Mouse (Mus musculus) cerebellum, postnatal 25 days (tissue): ENCODE measurements at regions not wholly inside any gene's neighbourhood (a gene's known extent, or its start where the extent isn't known, plus 50 kb on each side); places are given as distances from the start of the nearest gene placed in this dataset.

ENCODE experiments used
- DNase-seq, 2 experiments: peaks; one replicate each; pipeline ENCODE4 v3.0.0; 2021; ENCODE audit warnings: mixed read lengths in 2 of 2

GRCm38 (mm10) chr12:99097618-99098066 lies 177.3 kb downstream of the Ttc8 start:
- DNase-seq: no peak

DNA sequence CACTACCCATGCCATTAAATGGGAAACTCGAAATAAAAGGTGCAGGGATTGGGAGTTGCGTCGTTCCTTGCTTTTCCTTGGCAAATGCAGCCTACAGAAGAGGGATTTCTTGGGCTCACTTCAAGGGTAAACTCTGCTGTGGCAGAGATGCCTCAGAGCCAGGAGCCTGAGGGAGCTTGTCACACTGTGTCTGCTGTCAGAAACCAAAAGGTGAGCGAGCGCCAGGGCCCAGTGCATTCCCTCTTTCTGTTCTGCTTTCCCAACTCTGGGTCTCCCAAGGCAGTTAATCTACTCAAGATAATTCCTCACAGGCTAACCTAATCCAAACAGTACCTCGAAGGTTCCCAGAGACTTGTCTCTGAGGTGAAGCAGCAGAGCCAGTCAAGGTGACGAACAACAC lies 179.5 kb downstream of the Ttc8 start:
- DNase-seq: peak in 1 of 2 experiments; percentile 43

- DNase-seq: peak in 1 of 2 experiments; percentile 55
Observed at GRCm38 (mm10) chr12:99108616-99109015, 188.2 kb downstream of the Ttc8 start.

- DNase-seq: no peak
Observed at GRCm38 (mm10) chr12:99113781-99114180, 193.4 kb downstream of the Ttc8 start.

DNA sequence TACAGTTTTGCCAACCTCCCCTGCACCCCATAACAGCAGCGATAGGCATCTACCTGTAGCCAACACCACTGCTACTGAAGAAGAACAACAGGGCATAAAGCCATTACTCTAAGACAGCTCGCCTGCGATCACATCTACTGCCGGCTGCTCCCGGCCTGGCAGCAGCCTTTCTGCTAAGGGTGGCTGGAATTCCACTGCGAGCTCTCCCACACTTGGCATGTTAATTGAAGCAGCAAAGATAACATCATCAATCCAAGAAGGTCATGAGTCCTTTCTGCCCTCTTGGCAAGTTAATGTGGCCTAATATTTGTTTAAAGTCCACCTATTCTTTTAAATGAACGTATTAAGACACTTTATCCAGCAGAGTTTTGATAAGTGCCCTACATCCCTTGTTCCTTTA lies 196.1 kb downstream of the Ttc8 start:
- no peak for DNase-seq

DNA sequence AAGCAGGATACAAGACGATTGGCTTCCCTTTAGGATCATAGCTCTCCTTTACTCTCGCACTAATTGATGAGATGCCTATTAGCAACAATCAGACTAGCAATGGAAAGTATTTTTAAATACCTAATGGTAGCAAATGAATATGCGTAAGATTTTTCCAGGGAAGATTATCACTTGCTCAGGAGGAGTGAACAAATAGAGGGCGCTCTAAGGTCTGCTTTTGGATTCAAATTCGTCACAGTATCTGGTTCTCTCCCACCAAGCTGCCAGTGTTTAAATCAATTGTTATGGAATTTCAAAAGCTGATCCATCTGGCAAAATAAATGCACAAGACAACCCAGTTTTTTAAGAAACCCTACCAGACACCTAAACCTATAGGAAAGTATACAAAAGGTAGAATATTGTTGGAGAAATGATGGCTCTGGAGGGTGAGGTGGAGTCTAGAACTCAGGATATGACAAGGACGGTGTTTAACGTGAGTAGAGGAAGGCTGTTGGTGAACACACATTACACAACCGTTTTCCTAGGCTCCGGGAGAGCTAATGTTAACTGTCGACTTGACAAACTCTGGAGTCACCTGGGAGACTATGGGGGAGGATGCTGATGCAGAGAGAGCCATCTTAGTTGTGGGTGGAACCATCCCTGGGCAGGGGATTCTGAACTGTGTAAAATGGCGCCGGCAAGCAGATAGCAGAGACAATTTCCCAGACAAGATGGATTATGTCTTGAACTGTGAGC lies 198.2 kb downstream of the Ttc8 start:
- no peak for DNase-seq

GRCm38 (mm10) chr12:99119966-99120365 lies 199.6 kb downstream of the Ttc8 start:
- DNase-seq: no peak

DNA sequence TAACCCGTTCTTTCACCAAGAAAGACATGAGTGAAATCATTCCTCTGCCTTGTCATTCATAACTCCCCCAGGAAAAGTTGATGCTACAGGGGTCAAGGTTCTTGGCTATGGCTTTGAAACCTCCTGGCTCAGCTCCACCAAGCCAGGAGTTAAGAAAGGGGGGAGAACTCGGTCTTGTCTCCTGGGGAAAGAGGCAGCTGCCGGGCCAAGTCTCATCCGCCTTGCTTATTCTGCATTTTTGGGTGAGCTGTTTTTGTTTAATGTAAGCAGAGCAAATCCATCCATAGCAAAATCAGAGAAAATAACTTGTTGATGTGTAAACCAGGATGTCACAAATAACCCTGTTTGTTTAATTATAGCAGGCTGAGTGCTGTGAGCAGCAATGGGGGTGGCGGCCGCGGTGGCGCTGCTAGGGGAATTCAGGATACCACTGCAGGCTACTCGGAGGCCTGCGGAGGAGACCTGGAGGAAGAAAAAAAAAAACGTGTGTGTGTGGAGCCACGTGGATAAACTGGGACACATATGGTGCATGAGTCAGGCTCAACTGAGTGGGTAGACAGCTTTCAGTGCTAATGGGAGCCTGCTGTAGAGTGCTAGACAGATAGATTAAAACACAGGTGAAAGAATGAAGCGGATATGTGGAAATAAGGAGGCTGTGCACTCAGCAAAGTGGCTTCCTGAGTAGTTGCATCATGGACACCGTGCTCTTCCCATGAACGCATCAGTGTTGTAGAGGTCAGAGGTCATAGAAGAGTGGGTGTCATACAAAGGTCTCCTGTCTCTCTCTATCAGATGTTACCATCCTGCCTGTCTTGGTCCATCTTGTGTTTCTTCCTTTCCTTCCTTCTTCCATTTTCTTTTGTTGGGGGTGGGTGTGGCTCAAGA lies 203.5 kb downstream of the Ttc8 start:
- peak; percentile 43 to 56 for DNase-seq

DNA sequence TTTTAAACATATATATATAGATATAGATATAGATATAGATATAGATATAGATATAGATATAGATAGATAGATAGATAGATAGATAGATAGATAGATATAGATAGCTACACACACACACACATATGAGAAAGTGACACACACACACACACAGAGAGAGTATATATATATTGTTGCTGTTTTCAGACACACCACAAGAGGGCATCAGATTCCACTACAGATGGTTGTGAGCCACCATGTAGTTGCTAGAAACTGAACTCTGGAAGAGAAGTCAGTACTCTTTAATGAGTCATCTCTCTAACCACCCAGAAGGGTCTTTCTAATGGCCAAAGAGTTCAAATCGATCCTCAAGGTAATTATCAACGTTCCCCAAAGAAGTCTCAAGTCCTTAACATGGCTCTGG lies 205.8 kb downstream of the Ttc8 start:
- DNase-seq: no peak
